Mouse (Mus musculus) CH12.LX (cell line): ENCODE results near the gene Mmp14. TPM values are rescaled to one million over a fixed set of nuclear protein-coding genes. Genes with fewer than 3 reads are reported as not detected.

Source experiments
- DNase-seq: peaks from one replicate; pipeline ENCODE4 v3.0.0-alpha.2; 2013; ENCODE audit errors: extremely low read depth
- H3K27ac ChIP-seq: 2 replicates; pipeline ENCODE4 v1.5.1; 2012; ENCODE audit warnings: low read depth, mild to moderate bottlenecking, control low read depth, moderate library complexity; ENCODE audit not compliant: insufficient read depth
- H3K27me3 ChIP-seq: replicated peaks from 2 replicates; pipeline ENCODE3; 2012; ENCODE audit warnings: inconsistent platforms
- H3K36me3 ChIP-seq, 2 experiments: replicated peaks in 1 of 2; 2 replicates each; pipeline versions ENCODE3 to v1.6.1; 2012; ENCODE audit warnings: inconsistent platforms in 1 of 2, low read length in 1 of 2, mild to moderate bottlenecking in 1 of 2, mixed read lengths in 1 of 2, moderate library complexity in 1 of 2; ENCODE audit not compliant: control insufficient read depth in 1 of 2, insufficient read depth in 1 of 2
- H3K4me1 ChIP-seq, 2 experiments: 2 replicates each; pipeline ENCODE4 v1.6.1; 2012; ENCODE audit warnings: inconsistent platforms in 1 of 2, moderate library complexity in 1 of 2; ENCODE audit not compliant: insufficient read depth in 2 of 2, control insufficient read depth in 1 of 2
- H3K4me2 ChIP-seq: 2 replicates; pipeline ENCODE4 v1.6.1; 2012; ENCODE audit warnings: low read depth, mild to moderate bottlenecking, control low read depth; ENCODE audit not compliant: poor library complexity, insufficient read depth, severe bottlenecking
- H3K4me3 ChIP-seq, 3 experiments: fragments of 150-350 bp in 1 of 3; sonication (generic) in 1 of 3; replicated peaks in 1 of 3; 2 replicates each; pipeline versions ENCODE3 to v1.5.1; 2011 to 2012; ENCODE audit warnings: low read depth in 2 of 3, low read length in 2 of 3, mild to moderate bottlenecking in 2 of 3, moderate library complexity in 2 of 3, control low read depth in 1 of 3, improper control_type of control experiment in 1 of 3, inconsistent platforms in 1 of 3, mixed read lengths in 1 of 3; ENCODE audit not compliant: poor library complexity in 1 of 3
- H3K79me2 ChIP-seq: replicated peaks from 2 replicates; pipeline ENCODE4 v1.6.1; 2012; ENCODE audit warnings: mild to moderate bottlenecking, moderate library complexity; ENCODE audit not compliant: control insufficient read depth, poor library complexity, insufficient read depth, severe bottlenecking; ENCODE audit errors: extremely low read depth
- H3K9ac ChIP-seq: 2 replicates; pipeline ENCODE4 v1.6.1; 2012; ENCODE audit warnings: low read depth, mild to moderate bottlenecking, control low read depth, moderate library complexity; ENCODE audit not compliant: insufficient read depth
- H3K9me3 ChIP-seq: replicated peaks from 2 replicates; pipeline ENCODE3; 2012; ENCODE audit warnings: low read length, inconsistent platforms, mixed read lengths
- BHLHE40 ChIP-seq: IDR thresholded peaks from 2 replicates; pipeline ENCODE4 v1.6.1; 2011; ENCODE audit warnings: mild to moderate bottlenecking, low read depth, low read length, improper control_type of control experiment
- CHD1 ChIP-seq: IDR thresholded peaks from 2 replicates; pipeline ENCODE4 v1.6.1; 2012; ENCODE audit warnings: low read depth, low read length, improper control_type of control experiment, inconsistent platforms
- CHD2 ChIP-seq: IDR thresholded peaks from 2 replicates; pipeline ENCODE4 v1.6.1; 2011; ENCODE audit warnings: low read length, improper control_type of control experiment
- CTCF ChIP-seq, 2 experiments: IDR thresholded peaks in 1 of 2; conservative IDR thresholded peaks in 1 of 2; 2 replicates each; pipeline ENCODE4 v1.5.1; 2011 to 2012; ENCODE audit warnings: low read depth in 2 of 2, low read length in 2 of 2, improper control_type of control experiment in 1 of 2, inconsistent platforms in 1 of 2, mild to moderate bottlenecking in 1 of 2, moderate library complexity in 1 of 2
- E2F4 ChIP-seq: IDR thresholded peaks from 2 replicates; pipeline ENCODE4 v1.6.1; 2011; ENCODE audit warnings: low read depth, low read length, improper control_type of control experiment; ENCODE audit not compliant: insufficient replicate concordance
- ELF1 ChIP-seq: IDR thresholded peaks from 2 replicates; pipeline ENCODE4 v1.6.1; 2014; ENCODE audit warnings: low read depth, mild to moderate bottlenecking, inconsistent platforms, low read length, improper control_type of control experiment
- EP300 ChIP-seq: IDR thresholded peaks from 2 replicates; pipeline ENCODE4 v1.6.1; 2011; ENCODE audit warnings: low read length, improper control_type of control experiment
- ETS1 ChIP-seq: conservative IDR thresholded peaks from 2 replicates; pipeline ENCODE4 v1.6.1; 2012; ENCODE audit warnings: low read depth, mild to moderate bottlenecking, inconsistent platforms, low read length, improper control_type of control experiment, moderate library complexity
- GABPA ChIP-seq: IDR thresholded peaks from 2 replicates; pipeline ENCODE4 v1.6.1; 2012; ENCODE audit warnings: low read depth, low read length, improper control_type of control experiment, inconsistent platforms; ENCODE audit not compliant: insufficient replicate concordance
- HCFC1 ChIP-seq: IDR thresholded peaks from 2 replicates; pipeline ENCODE4 v1.6.1; 2012; ENCODE audit warnings: low read depth, mild to moderate bottlenecking, inconsistent platforms, low read length, improper control_type of control experiment
- IRF4 ChIP-seq: IDR thresholded peaks from 2 replicates; pipeline ENCODE4 v1.6.1; 2014; ENCODE audit warnings: low read depth, mild to moderate bottlenecking, inconsistent platforms, low read length, improper control_type of control experiment
- JUN ChIP-seq: IDR thresholded peaks from 2 replicates; pipeline ENCODE4 v1.6.1; 2011; ENCODE audit warnings: low read depth, mild to moderate bottlenecking, low read length, improper control_type of control experiment, moderate library complexity; ENCODE audit not compliant: insufficient read depth
- JUND ChIP-seq: conservative IDR thresholded peaks from 2 replicates; pipeline ENCODE4 v1.6.1; 2011; ENCODE audit warnings: low read depth, low read length, improper control_type of control experiment
- KAT2A ChIP-seq: IDR thresholded peaks from 2 replicates; pipeline ENCODE4 v1.6.1; 2012; ENCODE audit warnings: low read length, improper control_type of control experiment, inconsistent platforms; ENCODE audit not compliant: insufficient replicate concordance
- MAFK ChIP-seq: IDR thresholded peaks from 2 replicates; pipeline ENCODE4 v1.6.1; 2011; ENCODE audit warnings: low read length, improper control_type of control experiment; ENCODE audit not compliant: insufficient replicate concordance
- MAX ChIP-seq: IDR thresholded peaks from 2 replicates; pipeline ENCODE4 v1.6.1; 2011; ENCODE audit warnings: low read length, improper control_type of control experiment
- MAZ ChIP-seq: IDR thresholded peaks from 2 replicates; pipeline ENCODE4 v1.6.1; 2012; ENCODE audit warnings: low read depth, mild to moderate bottlenecking, inconsistent platforms, low read length, improper control_type of control experiment, moderate library complexity
- MEF2A ChIP-seq: IDR thresholded peaks from 2 replicates; pipeline ENCODE4 v1.6.1; 2014; ENCODE audit warnings: low read depth, mild to moderate bottlenecking, inconsistent platforms, low read length, improper control_type of control experiment, borderline replicate concordance
- MXI1 ChIP-seq: IDR thresholded peaks from 2 replicates; pipeline ENCODE4 v1.6.1; 2011; ENCODE audit warnings: mild to moderate bottlenecking, low read depth, low read length, improper control_type of control experiment
- MYC ChIP-seq: IDR thresholded peaks from 2 replicates; pipeline ENCODE4 v1.6.1; 2011; ENCODE audit warnings: low read depth, mild to moderate bottlenecking, improper control_type of control experiment, low read length
- NELFE ChIP-seq: IDR thresholded peaks from 2 replicates; pipeline ENCODE4 v1.6.1; 2011; ENCODE audit warnings: low read depth, low read length, improper control_type of control experiment
- NRF1 ChIP-seq: IDR thresholded peaks from 2 replicates; pipeline ENCODE4 v1.6.1; 2014; ENCODE audit warnings: low read depth, mild to moderate bottlenecking, inconsistent platforms, low read length, improper control_type of control experiment, moderate library complexity
- PAX5 ChIP-seq: IDR thresholded peaks from 2 replicates; pipeline ENCODE4 v1.6.1; 2012; ENCODE audit warnings: low read length, inconsistent platforms, mixed read lengths
- POLR2A ChIP-seq: IDR thresholded peaks from 2 replicates; pipeline ENCODE4 v1.6.1; 2011; ENCODE audit warnings: low read depth, mild to moderate bottlenecking, improper control_type of control experiment, low read length
- POLR2AphosphoS2 ChIP-seq: IDR thresholded peaks from 2 replicates; pipeline ENCODE4 v1.6.1; 2011; ENCODE audit warnings: low read depth, low read length, improper control_type of control experiment
- RAD21 ChIP-seq: IDR thresholded peaks from 2 replicates; pipeline ENCODE4 v1.6.1; 2011; ENCODE audit warnings: low read depth, mild to moderate bottlenecking, low read length, improper control_type of control experiment, moderate library complexity
- RCOR1 ChIP-seq: conservative IDR thresholded peaks from 2 replicates; pipeline ENCODE4 v1.6.1; 2012; ENCODE audit warnings: low read depth, mild to moderate bottlenecking, inconsistent platforms, low read length, improper control_type of control experiment
- SIN3A ChIP-seq: IDR thresholded peaks from 2 replicates; pipeline ENCODE4 v1.6.1; 2012; ENCODE audit warnings: low read length, improper control_type of control experiment, inconsistent platforms
- TBP ChIP-seq: conservative IDR thresholded peaks from 2 replicates; pipeline ENCODE4 v1.6.1; 2011; ENCODE audit warnings: low read depth, low read length, improper control_type of control experiment
- TCF12 ChIP-seq: IDR thresholded peaks from 2 replicates; pipeline ENCODE4 v1.6.1; 2014; ENCODE audit warnings: low read depth, mild to moderate bottlenecking, inconsistent platforms, low read length, improper control_type of control experiment
- UBTF ChIP-seq: IDR thresholded peaks from 2 replicates; pipeline ENCODE4 v1.6.1; 2012; ENCODE audit warnings: low read depth, mild to moderate bottlenecking, inconsistent platforms, low read length, improper control_type of control experiment, moderate library complexity
- USF1 ChIP-seq: IDR thresholded peaks from 2 replicates; pipeline ENCODE4 v1.6.1; 2014; ENCODE audit warnings: low read depth, mild to moderate bottlenecking, inconsistent platforms, low read length, improper control_type of control experiment
- USF2 ChIP-seq: conservative IDR thresholded peaks from 2 replicates; pipeline ENCODE4 v1.6.1; 2011; ENCODE audit warnings: low read depth, low read length, improper control_type of control experiment
- ZC3H11A ChIP-seq: IDR thresholded peaks from 2 replicates; pipeline ENCODE4 v1.6.1; 2012; ENCODE audit warnings: low read depth, mild to moderate bottlenecking, inconsistent platforms, low read length, improper control_type of control experiment
- ZKSCAN1 ChIP-seq: IDR thresholded peaks from 2 replicates; pipeline ENCODE4 v1.6.1; 2012; ENCODE audit warnings: low read depth, inconsistent platforms, low read length, improper control_type of control experiment, borderline replicate concordance
- ZMIZ1 ChIP-seq: IDR thresholded peaks from 2 replicates; pipeline ENCODE4 v1.6.1; 2012; ENCODE audit warnings: low read depth, mild to moderate bottlenecking, inconsistent platforms, low read length, improper control_type of control experiment
- ZNF384 ChIP-seq: IDR thresholded peaks from 2 replicates; pipeline ENCODE4 v1.6.1; 2012; ENCODE audit warnings: low read depth, low read length, improper control_type of control experiment, inconsistent platforms
- dilution Hi-C: fragments of 300-500 bp; cut with MboI; formaldehyde crosslinking; loops from 2 replicates; pipeline ENCODE4 v1.14.3; 2020; ENCODE audit warnings: low sequenced_read_pairs; ENCODE audit not compliant: extremely low pct_unique_long_range_greater_than_20kb, extremely low pct_ligation_motif_present
- in situ Hi-C: fragments of 300-500 bp; cut with MboI; formaldehyde crosslinking; loops from 3 replicates; pipeline ENCODE4 v1.14.3; 2019; ENCODE audit warnings: low sequenced_read_pairs, low pct_ligation_motif_present, low pct_unique_long_range_greater_than_20kb, mixed read lengths
- polyA plus RNA-seq: library from polyadenylated mRNA; unstranded; fragments of >175 nt; gene quantifications from 2 replicates; pipeline ENCODE4 v1.2.1, GENCODE M21; 2012; ENCODE audit warnings: low read depth; ENCODE audit not compliant: insufficient read length
- total RNA-seq, 2 experiments: library from RNA; depleted of rRNA; stranded (reverse); fragments of 300-350 nt in 1 of 2; fragments of >200 nt in 1 of 2; gene quantifications; 2 replicates each; pipeline ENCODE4 v1.2.3; 2012 to 2014

The Mmp14 gene
- total and polyA plus RNA-seq, 3 experiments: 0.08 TPM; not detected in 1

DNA sequence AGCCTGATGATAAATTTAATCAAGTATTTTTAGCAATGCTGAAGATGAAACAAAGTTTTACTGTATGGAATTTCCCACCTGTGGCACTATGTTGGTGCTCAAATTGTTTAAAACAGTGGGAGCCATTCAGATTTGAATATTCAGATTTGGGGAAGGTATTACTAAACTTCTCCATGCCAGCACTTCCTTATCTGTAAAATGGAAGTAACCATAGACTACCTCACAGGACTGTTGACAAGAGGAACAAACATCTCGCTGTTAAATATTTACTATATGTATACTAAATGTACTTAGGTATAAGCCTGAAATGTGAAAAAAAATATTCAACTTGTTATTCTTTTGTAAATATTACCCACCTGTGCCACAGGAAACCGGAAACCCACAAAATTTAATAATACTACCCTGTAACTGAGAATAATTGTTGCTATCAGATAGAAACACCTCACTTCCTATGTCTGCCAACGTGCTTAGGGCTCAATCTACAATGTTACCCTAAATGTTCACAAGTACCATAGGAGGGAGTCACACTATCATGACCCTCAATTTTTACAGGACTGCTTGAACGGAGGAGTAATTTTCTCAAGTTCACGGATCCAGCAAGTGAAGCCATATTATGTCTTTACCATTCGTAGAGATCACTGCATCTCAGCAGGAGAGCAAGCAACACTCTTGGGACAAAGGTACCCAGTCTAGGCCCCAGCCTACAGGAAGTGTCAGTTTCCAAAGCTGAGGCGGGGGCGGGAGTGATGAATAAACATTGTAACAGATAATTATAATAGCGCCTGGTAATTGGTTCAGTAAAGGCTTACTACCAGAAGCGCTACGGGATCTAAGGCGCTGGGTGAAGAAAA lies 31.9 kb downstream of the Mmp14 start:
- Histone ChIP-seq H3K27ac (peak overlapping the region; percentile 99), H3K4me2 (peak overlapping the region; percentile 98), H3K27me3 (no peaks in the 10 kb centered on the region), H3K4me3 (peak overlapping the region; percentile 68 to 96 (median 87)), H3K36me3 (peaks cover 18 to 28% of the 10 kb centered on the region in 2 experiments), H3K4me1 (peaks cover 4 to 31% of the 10 kb centered on the region in 2 experiments; a peak in 3 of 4 replicates), H3K79me2 (peaks cover 4% of the 10 kb centered on the region; the same call in 1 of the 2 replicates), H3K9me3 (no peaks in the 10 kb centered on the region), H3K9ac (peak overlapping the region; percentile 74)
- peak; percentile 81 for DNase-seq
- in situ Hi-C loops (loop anchor here (10.0 kb wide), 1 partner anchor 51 kb away; the partner anchor contains the start of gene Prmt5), dilution Hi-C loops (no loop called here)
- TF ChIP-seq BHLHE40 (peak; percentile 61), POLR2A (no peak; the same call in 1 of the 2 replicates), GABPA (no peak), SIN3A (peak; percentile 85; the same call in 1 of the 2 replicates), JUND (peak; percentile 88), RAD21 (no peak), EP300 (peak; percentile 88), ETS1 (peak; percentile 85), CHD1 (peak; percentile 75), ELF1 (peak; percentile 86), KAT2A (no peak), RCOR1 (0 out of 2 replicates have a peak, but pooled peaks have one; percentile 64), NRF1 (no peak), ZNF384 (no peak), HCFC1 (peak; percentile 24; the same call in 1 of the 2 replicates), IRF4 (peak; percentile 50; the same call in 1 of the 2 replicates), MYC (0 out of 2 replicates have a peak, but pooled peaks have one; percentile 29), JUN (peak; percentile 71), USF1 (no peak), MEF2A (peak; percentile 69), UBTF (no peak), ZC3H11A (no peak), USF2 (no peak), TBP (peak; percentile 67; the same call in 1 of the 2 replicates), ZKSCAN1 (no peak), E2F4 (no peak), NELFE (0 out of 2 replicates have a peak, but pooled peaks have one; percentile 38), CTCF (conservative IDR thresholded peaks at IDR 0.05 in 1 of 2, IDR thresholded peaks at IDR 0.05 in 1 of 2; ENCODE audit: low read depth in 2 of 2, low read length in 2 of 2) (no peak), ZMIZ1 (0 out of 2 replicates have a peak, but pooled peaks have one; percentile 52), MAZ (peak; percentile 68), MAX (peak; percentile 48; the same call in 1 of the 2 replicates), MAFK (no peak), MXI1 (no peak; the same call in 1 of the 2 replicates), POLR2AphosphoS2 (peak; percentile 51; the same call in 1 of the 2 replicates), CHD2 (peak; percentile 41; the same call in 1 of the 2 replicates), TCF12 (peak; percentile 68; the same call in 1 of the 2 replicates), PAX5 (no peak)
